Mouse (Mus musculus) ovary, adult 18-20 months (tissue): ENCODE measurements at regions not wholly inside any gene's neighbourhood (a gene's known extent, or its start where the extent isn't known, plus 50 kb on each side); places are given as distances from the start of the nearest gene placed in this dataset.

Experiments used
- DNase-seq: peaks from one replicate; pipeline ENCODE4 v3.0.0; 2022; ENCODE audit warnings: low spot score, mixed read lengths

DNA sequence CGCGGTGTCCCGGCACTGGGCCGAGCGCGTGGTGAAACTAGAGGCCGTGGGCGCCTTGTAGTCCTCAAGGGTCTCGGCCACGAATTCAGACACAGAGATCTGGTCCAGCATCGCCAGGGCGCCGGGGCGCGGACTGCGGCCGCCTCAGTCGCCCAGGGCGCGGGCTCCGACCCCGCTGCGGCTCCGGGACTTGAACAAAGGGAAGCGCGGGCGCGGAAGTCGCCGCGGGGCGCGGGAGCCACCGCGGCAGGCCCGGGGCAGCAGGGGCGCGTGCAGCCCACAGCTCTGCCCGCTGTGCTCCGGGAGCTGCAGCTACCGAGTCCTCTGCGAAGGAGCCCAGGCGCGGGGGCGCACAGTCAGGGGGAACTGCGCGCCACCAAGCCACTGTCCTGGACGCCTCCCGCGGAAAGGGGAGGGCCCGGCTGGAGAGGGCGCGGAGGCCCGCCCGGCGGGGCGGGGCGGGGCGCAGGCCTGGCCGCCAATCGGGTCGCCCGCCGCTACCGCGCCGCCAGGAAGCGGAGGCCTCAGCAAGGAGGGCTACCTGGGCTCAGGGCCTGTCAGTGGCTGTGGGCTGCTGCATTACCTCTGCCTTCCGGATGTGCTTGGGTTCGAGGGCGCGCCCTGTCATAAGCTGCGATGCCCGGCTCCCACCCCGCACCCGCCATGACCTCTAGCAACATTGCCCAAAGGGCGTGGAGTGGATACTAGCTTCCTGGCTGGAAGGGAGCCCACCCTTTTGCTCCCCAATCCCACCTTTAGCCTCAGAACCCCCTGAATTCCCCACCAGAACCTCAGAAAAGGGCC is 155.2 kb upstream of the 9030624G23Rik start:
- peak; percentile 4 for DNase-seq
